Mouse (Mus musculus): ENCODE data around the gene Tcf3.

- TF ChIP-seq CTCF (IDR thresholded peaks at IDR 0.05; ENCODE audit: low read depth, low read length): no peak
- no peak for TF ChIP-seq POLR2A (IDR thresholded peaks at IDR 0.05; ENCODE audit: borderline replicate concordance, low read depth, low read length)
Observed at GRCm38 (mm10) chr10:80421651-80422472, 11.6 kb downstream of the Tcf3 start.
